Mouse (Mus musculus) lung, adult 2 months (tissue): Measurements from ENCODE around the gene Ino80. TPM values are rescaled to one million over a fixed set of nuclear protein-coding genes. Genes with fewer than 3 reads are reported as not detected.

Experiments
- DNase-seq: peaks from one replicate; pipeline ENCODE4 v3.0.0; 2022
- H3K4me1 ChIP-seq: fragments of 200-500 bp; 2 replicates; pipeline ENCODE4 v1.6.1; 2011; ENCODE audit warnings: low read length; ENCODE audit not compliant: control insufficient read depth, insufficient read depth
- H3K4me3 ChIP-seq: fragments of 200-500 bp; replicated peaks from 2 replicates; pipeline ENCODE3; 2011; ENCODE audit warnings: low read depth, mild to moderate bottlenecking, control low read depth, low read length; ENCODE audit errors: extremely low read depth
- CTCF ChIP-seq: fragments of 200-500 bp; IDR thresholded peaks from 2 replicates; pipeline ENCODE4 v1.5.1; 2011; ENCODE audit warnings: mild to moderate bottlenecking, low read length, control low read depth; ENCODE audit not compliant: insufficient read depth
- POLR2A ChIP-seq: fragments of 200-500 bp; IDR thresholded peaks from 2 replicates; pipeline ENCODE4 v1.6.1; 2011; ENCODE audit warnings: low read depth, mild to moderate bottlenecking, control low read depth, low read length, borderline replicate concordance; ENCODE audit errors: extremely low read depth
- WGBS: fragments of 180-500 bp; shearing (Covaris S2); methylation state at CpG from one replicate; pipeline ENCODE4 v1.1.7; 2018; 5-methylcytosine and 5-hydroxymethylcytosine counted together
- polyA plus RNA-seq: library from polyadenylated mRNA; depleted of rRNA; stranded (reverse); fragments of >200 nt; gene quantifications from 2 replicates; pipeline ENCODE4 v1.2.3, GENCODE M21; 2012

Gene Ino80
- polyA plus RNA-seq, 1 experiment: 8.7 TPM

- no peak overlapping the region for H3K4me3 ChIP-seq
- WGBS: 88% methylated on average over 5 of the region's 5 CpGs
- H3K4me1 ChIP-seq: no peaks in the 10 kb centered on the region
- TF ChIP-seq POLR2A (no peak), CTCF (no peak)
- DNase-seq: no peak
Observed at GRCm38 (mm10) chr2:119463114-119463775, 14.2 kb downstream of the Ino80 start.

GRCm38 (mm10) chr2:119461028-119461427 lies 16.5 kb downstream of the Ino80 start:
- Histone ChIP-seq H3K4me1 (no peaks in the 10 kb centered on the region), H3K4me3 (no peak overlapping the region)
- DNase-seq: no peak
- TF ChIP-seq POLR2A (no peak), CTCF (no peak)
- WGBS: 96% methylated on average over 3 of the region's 3 CpGs

GRCm38 (mm10) chr2:119454558-119454957 lies 22.9 kb downstream of the Ino80 start:
- no peak for TF ChIP-seq POLR2A
- no peak for TF ChIP-seq CTCF
- no peak for DNase-seq
- WGBS: 90% methylated on average over 3 of the region's 3 CpGs
- Histone ChIP-seq H3K4me3 (no peak overlapping the region), H3K4me1 (no peaks in the 10 kb centered on the region)

DNA sequence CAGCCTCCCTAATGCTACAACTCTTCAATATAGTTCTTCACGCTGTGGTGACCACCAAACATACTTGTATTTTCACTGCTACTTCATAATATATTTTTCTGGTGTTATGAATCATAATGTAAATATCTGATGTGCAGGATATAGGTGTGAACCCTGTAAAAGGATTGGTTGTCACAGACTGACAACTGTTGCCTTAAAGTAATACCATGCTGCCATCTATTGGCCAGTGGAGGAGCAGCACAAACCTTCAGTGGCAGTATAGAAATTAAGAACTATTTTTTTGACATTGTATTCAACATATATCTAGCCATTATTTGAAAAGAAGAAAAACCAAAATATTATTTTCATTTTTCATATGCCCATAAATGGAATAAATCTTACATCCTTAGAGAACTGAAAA lies 40.5 kb downstream of the Ino80 start:
- DNase-seq: peak; percentile 19
- Histone ChIP-seq H3K4me3 (no peak overlapping the region), H3K4me1 (no peaks in the 10 kb centered on the region)
- 73% methylated on average over 1 of the region's 1 CpGs for WGBS
- TF ChIP-seq POLR2A (no peak), CTCF (peak; percentile 43; the same call in 1 of the 2 replicates)

DNA sequence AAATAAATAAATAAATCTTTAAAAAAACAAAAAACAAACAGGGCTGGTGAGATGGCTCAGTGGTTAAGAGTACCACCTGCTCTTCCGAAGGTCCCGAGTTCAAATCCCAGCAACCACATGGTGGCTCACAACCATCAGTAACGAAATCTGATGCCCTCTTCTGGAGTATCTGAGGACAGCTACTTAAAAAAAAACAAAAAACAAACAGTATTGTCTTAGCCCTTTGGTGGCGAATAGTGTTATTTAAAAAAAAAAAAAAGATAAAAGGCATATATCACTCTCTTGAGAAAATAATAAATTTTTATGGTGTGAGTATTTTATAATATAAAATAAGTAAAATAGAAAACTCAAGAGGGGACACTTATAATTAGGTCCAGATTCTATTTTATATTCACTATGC lies 41.0 kb downstream of the Ino80 start:
- Histone ChIP-seq H3K4me1 (no peaks in the 10 kb centered on the region), H3K4me3 (no peak overlapping the region)
- 79% methylated on average over 4 of the region's 4 CpGs for WGBS
- TF ChIP-seq CTCF: no peak
- TF ChIP-seq POLR2A: no peak
- no peak for DNase-seq

DNA sequence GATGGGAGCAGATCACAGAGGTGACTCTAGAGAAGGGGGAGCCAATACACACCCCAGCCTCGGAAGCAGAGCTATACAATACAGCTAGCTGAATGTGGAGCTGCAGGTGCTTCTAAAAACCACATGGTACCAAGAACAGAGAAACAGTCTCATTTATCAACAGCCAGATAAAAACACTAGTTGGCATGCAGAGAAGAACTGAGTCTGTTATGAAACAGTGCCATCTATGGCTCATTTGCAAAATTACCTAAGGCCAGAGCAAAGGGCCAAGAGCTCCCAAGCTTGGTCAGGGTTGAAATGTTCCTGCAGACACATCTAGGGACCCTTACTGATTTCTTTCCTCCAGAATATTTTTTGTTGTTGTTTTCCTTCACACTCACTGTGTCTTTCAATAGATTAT lies 63.7 kb downstream of the Ino80 start:
- WGBS: 23% methylated on average over 1 of the region's 1 CpGs
- DNase-seq: no peak

GRCm38 (mm10) chr2:119411674-119412073 lies 65.8 kb downstream of the Ino80 start:
- DNase-seq: no peak

More for the DNA sequence above, 63.7 kb downstream of the Ino80 start:
- H3K4me3 ChIP-seq: no peak overlapping the region
- H3K4me1 ChIP-seq: peaks cover 14% of the 10 kb centered on the region
- TF ChIP-seq POLR2A (no peak), CTCF (0 out of 2 replicates have a peak, but pooled peaks have one; percentile 21)

GRCm38 (mm10) chr2:119411016-119411415 lies 66.5 kb downstream of the Ino80 start:
- Histone ChIP-seq H3K4me3 (no peak overlapping the region), H3K4me1 (peaks cover 24% of the 10 kb centered on the region)
- TF ChIP-seq POLR2A: no peak
- 46% methylated on average over 5 of the region's 5 CpGs for WGBS
- no peak for DNase-seq

More at GRCm38 (mm10) chr2:119411674-119412073, 65.8 kb downstream of the Ino80 start:
- WGBS: 44% methylated on average over 2 of the region's 2 CpGs
- TF ChIP-seq CTCF (no peak), POLR2A (no peak)
- Histone ChIP-seq H3K4me1 (peaks cover 23% of the 10 kb centered on the region), H3K4me3 (no peak overlapping the region)

DNA sequence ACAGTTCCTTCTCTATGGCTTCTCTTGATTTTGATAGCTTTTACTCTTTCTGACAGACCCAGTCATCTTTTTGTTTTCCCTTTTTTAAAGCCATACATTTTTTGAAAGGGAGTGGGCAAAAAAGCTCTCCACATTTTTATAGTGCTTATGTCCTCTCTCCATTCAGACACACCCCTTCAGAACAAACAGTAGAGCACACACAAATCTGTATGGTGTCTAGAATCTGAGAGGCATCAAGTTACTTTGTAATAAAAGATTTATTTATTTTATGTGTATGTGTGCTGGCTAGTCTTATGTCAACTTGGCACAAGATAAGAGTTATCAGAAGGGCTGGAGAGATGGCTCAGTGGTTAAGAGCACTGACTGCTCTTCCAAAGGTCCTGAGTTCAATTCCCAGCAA lies 68.8 kb downstream of the Ino80 start:
- DNase-seq: no peak
- no peak for TF ChIP-seq POLR2A
- TF ChIP-seq CTCF: no peak
- Histone ChIP-seq H3K4me1 (peaks cover 24% of the 10 kb centered on the region), H3K4me3 (no peak overlapping the region)

DNA sequence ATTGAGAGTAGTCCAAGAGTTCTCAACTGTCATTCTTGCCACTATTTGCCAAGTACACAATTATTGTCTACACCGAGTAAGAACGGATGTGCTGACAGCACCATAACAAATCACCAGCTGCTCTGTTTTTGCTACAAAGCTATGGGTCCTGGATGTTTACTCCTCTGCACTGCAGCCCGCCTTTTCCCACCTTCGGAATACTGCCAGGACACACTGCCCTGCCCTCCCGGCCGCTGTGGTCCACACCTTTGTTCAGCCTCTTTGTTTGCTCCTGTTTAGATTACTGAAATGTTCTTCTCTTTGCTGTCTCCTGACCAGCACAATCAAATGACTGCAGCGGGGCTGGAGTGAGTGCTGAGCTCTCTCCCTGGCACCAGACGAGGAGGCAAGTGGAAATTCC lies 69.2 kb downstream of the Ino80 start:
- H3K4me3 ChIP-seq: no peak overlapping the region
- peak; percentile 22; the same call in 1 of the 2 replicates for TF ChIP-seq POLR2A
- TF ChIP-seq CTCF: no peak
- H3K4me1 ChIP-seq: peaks cover 20% of the 10 kb centered on the region
- 25% methylated on average over 8 of the region's 8 CpGs for WGBS
- DNase-seq: peak; percentile 51

- no peaks in the 10 kb centered on the region for H3K4me1 ChIP-seq
- no peak for DNase-seq
- TF ChIP-seq CTCF: no peak
- no peak for TF ChIP-seq POLR2A
- H3K4me3 ChIP-seq: no peak overlapping the region
Observed at GRCm38 (mm10) chr2:119399313-119399712, 78.2 kb downstream of the Ino80 start.
